Mouse (Mus musculus): ENCODE results near the gene Cyb561d2. TPM values are rescaled to one million over a fixed set of nuclear protein-coding genes. Genes with fewer than 3 reads are reported as not detected.
A peak's percentile ranks its signal among the peaks of the same experiment; 100 is the strongest.
"Not testable (repeated sequence)": the region's sequence is repeated elsewhere in the genome, so short reads cannot be mapped to it uniquely, and the experiment has no call there.

Cyb561d2 gene
- total RNA-seq, 1 experiment from 2014 or later = 27.3 TPM

DNA sequence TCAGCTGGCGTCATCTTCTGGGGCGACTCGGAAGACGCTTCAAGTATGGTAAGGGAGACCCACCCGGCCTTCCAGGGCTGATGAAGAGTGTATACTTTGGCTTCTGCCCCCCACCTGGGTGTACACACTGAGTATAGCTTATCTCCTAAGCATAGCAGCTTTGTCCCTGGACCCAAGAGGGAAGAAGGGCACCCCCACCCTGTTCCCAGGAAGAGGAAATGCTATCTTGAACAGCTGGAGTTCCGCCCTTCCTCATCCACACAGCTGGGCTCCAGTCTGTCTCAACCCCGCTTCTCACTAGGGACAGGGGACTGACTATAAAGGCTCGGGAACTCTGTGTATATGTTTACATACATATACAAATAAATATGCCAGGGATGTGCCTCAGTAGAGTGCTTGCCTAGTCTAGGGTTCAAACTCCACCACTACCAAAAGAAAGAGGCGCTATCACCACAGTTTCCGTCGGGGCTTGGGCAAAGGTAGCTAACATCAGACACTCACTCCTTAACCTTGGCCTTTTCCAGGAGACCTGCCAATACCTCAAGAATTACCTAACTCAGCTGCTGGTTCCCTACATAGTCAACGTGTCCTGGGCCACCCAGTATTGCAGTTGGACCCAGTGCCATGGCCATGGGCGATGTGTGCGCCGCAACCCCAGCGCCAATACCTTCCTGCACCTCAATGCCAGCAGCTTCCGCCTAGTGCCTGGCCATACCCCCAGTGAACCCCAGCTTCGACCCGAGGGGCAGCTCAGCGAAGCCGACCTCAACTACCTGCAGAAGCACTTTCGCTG is 29.7 kb upstream of the Cyb561d2 start:
- no peak for DNase-seq

DNA sequence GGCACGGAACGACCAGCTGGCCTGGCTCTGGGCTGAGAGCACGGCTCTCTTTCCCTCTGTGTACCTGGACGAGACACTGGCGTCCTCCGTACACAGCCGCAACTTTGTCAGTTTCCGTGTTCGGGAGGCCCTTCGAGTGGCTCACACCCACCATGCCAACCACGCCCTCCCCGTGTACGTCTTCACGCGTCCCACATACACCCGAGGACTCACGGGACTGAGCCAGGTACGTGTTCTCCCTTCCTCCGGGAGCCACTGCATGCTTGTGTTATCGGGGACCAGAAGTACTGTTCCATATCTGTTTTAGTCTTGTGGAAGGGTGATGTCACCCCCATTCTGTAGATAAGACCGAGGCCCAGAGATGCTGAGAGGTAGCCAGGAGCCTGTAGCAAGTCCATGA is 28.9 kb upstream of the Cyb561d2 start:
- DNase-seq = no peak

DNA sequence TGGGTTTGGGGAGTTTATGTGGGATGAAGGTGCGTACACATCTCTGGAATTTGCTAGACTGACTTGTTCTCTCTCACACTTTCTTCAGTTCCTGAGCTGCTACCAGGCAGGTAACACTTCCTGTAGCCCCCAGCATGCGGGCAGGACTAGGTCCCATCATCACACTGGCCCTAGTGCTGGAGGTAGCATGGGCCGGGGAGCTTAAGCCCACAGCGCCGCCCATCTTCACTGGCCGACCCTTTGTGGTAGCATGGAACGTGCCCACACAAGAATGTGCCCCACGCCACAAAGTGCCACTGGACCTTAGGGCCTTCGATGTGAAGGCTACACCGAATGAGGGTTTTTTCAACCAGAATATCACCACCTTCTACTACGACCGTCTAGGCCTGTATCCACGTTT is 28.0 kb upstream of the Cyb561d2 start:
- no peak for DNase-seq

DNA sequence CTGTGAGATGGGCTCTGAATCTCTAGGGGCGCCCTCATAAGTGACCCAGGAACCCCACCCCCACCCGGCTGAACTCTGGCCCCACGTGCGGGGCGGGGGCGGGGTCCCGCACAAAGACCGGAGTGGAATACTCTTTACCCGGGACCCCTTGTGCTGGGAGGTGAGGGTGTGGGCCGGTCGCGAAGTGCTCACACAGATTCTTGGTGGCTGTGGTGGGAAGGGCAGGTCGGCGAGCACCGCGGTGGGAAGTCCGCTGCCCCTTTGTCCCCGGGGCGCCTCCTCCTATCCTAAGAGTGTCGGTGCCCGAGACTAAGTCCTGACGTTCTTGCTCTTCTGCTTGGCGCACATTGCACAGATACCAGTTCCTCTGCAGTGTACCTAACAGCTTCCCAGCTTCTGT is 27.3 kb upstream of the Cyb561d2 start:
- DNase-seq = no peak

DNA sequence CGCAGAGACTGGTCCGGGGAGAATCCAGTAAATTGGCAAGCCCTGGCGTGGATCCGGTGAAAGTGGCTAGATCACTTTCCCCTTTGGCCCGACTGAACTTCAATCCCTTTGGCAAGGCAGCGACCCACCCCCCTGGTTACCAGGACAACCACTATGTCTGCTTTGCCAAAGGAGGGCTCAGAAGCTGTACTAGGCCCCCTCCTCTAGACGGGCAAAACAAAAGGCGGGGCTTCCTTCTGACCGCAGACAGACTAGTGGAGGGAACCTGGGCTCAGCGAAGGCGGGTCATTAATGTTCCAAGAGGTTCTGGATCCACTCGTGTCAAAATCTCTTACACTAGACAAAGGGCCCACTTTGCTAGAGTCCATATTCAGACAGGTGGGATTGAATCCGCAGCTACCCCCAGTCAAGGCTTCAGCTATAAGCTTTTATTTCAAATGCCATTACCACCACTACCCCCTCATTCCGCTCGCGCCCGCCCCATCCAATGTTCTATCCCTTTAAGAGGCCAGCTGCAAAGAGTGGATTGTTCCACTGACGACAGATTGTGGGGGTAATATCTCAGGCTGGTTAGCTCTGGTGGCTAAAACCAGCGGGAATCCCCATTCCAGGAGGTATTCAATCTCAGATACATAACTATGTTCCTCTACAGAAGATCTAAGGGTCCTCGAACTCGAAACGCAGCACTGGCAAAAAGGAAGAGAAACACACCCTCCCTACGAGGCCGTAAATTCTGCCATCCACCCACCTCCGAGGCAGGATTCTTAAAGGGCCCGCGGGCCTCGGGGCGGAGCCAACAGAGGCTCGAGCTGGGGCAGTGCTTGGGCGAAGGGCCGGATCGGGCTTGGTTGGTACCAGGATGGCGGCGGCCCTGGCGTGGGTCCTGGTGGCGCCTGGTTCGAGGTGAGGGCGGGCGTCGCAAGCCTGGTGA is 26.6 kb upstream of the Cyb561d2 start:
- DNase-seq = peak; percentile 88

DNA sequence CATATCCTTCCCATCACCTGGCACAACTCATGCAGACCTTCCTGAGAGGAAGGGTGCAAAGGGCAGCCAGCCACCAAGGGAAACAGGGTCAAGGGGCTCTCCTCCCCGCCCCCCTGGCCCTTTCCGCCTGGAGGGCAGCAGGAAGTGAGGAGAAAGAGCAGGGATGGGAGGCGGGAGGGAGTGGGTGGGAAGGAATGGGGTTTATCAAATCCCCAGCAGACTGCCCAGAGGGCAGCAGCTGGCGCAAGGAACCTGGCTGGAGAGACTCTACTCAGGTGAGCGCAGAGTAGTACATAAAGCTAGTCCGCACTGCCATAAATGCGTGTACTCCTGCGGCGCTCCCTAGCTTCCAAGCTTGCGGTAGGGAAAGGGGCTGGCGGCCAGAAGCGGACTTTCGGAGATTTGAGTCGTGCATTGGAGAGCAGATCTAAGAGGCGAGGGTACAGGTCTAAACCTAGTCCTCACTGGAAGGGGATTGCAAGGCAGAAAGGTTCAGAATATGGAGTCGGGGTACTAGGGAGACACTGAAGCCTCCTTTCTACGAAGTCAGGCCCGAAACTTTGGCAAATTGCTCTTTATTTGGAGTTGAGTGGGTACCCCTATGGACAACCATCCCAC is 25.8 kb upstream of the Cyb561d2 start, which contains the start of gene Hyal2:
Gene Hyal2, plus strand, starts transcription at position 244 of the 618 bp plus-strand sequence.
- DNase-seq = peak; percentile 55

DNA sequence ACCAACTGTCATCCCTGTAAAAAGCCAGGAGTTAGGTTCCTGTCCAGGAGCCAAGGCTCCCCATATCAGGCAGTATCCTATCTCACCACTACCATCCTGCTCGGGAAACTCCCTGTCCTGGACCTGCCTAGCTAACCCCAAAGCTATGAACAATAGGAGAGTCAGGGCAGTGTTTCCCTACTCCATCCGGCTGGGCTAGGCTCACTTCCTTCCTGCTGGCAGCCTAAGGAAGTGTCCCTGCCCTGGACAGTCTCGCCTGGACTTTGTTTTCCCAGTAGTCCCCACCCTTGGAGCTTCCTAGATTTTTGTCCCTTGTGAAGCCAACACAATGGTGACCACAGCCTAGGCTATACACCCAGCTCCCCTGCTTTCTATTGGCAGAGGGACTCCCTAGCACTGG is 24.9 kb upstream of the Cyb561d2 start:
- no peak for DNase-seq

DNA sequence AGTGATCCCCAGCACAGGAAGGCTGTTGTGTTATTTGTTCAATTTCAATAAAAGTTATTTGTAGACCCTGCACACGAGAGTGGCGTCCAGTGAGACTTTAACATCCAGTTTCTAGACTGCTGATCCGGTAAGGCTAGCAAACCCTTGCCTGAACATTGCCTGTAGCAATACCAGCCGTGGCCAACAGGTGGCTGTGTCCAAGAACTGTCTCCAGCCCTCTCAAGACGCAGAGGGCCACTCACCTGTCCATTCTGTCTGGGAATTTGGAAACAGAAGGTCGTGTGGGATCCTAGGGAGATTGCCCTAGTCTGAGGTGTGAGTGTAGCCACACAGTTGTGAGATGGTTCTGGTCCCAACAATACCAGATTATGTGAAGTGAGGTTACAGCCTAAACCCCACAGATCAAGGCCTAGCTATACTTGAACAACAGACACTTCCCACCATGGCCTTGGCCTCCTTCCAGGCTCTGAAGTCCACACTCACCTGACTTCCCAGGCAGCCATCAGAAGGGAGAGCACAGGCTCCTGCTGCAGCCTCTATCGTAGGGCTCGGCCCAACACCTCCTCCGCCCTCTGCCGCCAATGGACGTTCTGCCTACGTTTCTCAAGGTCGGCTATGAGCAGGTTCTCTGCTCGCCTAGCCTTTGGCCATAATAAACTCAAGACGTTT is 24.2 kb upstream of the Cyb561d2 start:
- peak; percentile 86 for DNase-seq

DNA sequence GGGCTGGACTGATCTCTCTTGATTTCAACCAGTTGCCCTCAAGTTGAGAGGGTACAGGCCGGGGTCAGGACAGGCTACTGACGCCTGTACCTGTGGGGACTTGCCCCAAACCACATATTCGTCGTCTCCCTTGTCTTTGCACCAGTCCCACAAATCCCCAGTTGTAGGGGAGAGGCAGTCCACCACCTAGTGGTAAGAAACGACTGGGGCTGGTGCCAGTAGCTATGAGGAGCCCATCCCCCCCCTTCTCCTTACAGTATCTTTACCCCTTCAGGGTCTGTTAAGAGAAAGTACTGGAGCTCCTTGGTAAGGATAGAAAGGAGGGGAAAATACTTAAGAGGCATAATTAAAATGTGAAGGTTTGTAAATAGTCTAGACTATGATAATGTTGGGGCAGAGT is 23.6 kb upstream of the Cyb561d2 start:
- not testable (repeated sequence) for DNase-seq

DNA sequence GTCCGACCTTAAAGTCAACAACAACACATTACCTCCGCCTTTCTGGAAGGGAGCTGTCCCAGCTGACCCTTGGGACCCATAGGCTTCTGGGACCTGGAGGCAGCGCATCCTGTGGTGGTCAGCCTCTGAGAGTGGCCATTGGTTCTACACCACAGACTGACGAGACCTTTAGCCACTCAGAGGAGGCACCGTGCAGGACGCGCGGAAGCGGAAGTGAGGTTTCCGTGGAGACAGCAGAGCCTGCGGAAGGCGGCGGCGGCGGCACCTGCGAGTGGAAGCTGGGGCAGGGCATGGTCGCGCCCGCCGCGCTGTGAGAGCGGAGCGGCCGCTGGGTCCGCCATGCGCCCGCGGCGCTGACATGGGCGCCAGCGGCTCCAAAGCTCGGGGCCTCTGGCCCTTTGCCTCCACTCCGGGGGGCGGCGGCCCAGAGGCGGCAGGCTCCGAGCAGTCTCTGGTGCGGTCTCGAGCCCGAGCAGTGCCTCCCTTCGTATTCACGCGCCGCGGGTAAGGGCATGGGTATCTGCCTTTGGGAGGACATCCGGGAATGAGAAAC is 21.1 kb upstream of the Cyb561d2 start, which contains the start of gene Tusc2:
Gene Tusc2, plus strand, starts transcription at position 227 of the 553 bp plus-strand sequence.
- DNase-seq = peak; percentile 94

DNA sequence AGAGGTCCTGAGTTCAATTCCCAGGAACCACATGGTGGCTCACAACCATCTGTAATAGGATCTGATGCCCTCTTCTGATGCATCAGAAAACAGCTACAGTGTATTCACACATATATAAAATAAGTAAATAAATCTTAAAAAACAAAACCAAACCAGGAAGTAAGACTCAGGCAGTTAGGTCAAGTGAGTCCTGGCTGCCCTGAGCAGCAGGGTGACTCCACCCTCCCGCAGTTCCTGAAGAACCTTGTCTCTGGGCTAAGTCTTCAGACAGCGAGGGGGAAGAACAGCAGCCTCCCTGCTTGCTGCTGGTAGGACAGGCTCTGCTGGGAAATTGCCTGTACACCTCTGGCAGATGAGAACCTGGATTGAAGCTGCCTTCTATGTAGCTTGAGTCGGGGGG is 14.4 kb upstream of the Cyb561d2 start:
- DNase-seq = no peak

DNA sequence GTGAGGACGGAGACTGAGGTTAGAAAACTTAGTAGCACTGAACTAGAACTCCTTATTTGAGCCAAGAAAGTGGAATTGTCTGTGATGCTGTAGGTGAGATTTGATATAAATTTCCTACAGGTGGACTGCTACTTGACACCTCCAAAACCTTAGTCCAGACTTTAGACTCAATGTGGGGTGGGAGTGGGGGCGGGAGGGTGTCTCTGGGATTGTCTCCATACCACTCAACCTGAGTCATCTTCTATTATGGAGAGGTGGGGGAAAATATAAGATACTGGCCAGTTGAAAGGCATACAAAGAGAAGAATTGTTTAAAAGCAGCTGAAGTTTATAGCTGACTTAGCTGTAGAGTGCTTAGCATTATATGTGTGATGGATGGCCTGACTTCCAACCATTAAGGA is 13.7 kb upstream of the Cyb561d2 start:
- no peak for DNase-seq

DNA sequence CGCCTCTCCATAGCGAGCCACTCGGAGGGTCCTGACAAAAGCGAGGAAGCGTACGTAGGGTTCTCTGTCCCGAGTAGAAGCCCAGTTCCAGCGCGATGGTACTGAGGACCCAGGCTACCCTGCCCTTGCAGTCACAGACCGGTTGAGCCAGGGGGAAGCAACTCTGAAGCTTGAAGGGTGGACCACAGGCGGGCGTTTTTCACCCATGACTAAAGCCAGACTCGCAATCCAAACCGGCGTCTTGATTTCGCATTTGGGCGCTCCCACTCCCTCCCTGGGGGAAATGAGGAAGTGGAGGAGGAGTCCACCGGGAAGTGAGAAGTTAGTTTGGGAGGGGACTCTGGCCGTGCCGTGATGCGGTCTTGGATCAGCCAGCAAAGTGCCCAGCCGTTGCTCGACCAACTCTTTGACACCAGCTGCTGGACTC is 13.1 kb upstream of the Cyb561d2 start:
- peak; percentile 53 for DNase-seq

DNA sequence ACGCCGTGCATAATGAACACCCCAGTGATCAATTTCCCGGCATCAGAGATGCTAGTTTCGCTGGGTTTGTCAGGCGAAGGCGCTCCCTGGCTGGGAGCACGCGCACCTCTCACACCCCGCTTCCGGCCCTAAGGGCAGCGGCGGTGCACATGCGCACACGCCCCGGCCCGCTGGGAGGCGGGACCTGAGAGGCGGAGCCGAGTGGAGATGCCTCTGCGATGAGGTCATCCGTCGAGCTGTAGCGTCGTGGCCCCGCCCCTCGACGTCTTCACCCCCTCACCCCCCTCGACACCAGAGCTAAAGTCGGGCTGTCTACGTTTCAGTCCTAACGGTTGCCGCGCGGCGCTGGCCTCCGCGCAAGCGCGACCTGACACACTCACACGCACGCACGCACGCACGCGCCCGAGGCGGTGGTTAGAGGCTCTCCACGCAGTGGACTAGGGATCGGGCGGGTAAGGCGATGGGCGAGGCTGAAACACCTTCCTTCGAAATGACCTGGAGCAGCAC is 12.4 kb upstream of the Cyb561d2 start:
- DNase-seq = peak; percentile 93

DNA sequence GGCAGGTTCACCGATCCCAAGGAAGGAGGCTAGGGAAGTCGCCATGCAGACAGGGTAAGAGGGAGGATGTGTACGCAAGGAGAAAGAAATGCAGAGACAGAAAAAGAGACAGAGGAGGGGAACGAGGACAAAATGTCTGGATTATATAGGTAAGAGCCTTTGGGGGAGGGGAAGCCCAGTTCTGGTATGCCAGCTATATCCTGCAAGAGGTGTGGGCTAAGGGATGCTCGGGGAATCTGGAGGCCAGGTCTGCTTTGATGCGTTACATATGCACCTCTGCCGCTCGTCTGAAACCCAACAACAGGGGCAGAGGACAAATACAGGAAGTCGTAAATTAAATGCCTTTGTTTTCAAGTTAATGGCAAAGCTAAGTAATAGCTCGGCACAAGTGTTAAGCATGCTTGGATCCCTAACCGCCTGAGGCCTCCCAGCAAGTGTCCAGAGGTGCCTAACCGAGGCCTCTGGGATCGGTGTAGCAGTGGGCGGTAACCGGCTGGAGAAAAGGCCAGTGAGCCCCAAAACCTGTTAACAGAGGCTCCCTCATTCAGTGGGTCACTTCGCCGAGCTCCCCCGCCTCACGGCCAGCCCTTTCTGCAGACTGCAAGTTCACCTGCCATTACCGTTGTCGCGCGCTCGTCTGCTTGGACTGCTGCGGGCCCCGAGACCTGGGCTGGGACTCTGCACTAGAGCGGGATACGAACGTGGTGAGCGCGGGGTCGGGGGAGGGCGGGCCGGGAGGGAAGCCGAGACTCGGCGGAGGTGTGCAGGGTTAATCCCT is 11.7 kb upstream of the Cyb561d2 start:
- DNase-seq = peak; percentile 46

DNA sequence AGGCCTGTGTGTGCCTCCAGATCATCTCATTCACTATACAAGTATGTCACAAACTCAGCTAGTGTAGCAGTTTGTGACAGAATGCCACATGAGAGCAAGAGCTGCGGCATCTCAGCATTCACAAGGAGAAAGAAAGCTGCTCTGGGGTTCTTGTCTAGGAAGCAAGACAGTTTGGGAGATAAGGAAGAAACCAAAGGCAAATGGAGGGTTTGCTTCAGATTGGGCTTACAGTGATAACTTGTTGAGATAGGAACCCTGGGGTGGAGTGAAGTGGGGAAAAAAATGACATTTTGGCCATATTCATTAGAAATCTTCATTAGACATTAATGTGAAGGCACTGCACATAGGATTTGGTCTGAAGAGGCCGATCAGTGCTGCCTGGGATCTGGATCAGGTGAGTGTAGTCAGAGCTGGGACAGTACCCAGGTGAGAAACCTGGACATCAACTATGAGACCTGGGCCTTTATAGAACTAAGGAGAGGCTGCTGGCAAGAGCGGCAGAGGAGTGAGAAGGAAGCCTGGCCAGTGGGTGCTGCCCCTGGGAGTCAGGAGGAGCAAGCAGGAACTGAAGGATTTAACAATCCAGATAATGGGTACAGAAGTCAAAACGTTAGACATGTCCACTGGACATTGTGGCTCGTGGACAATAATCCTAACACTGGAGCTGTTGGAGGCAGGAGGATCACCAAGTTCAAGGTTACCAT is 10.8 kb upstream of the Cyb561d2 start:
- DNase-seq = no peak

DNA sequence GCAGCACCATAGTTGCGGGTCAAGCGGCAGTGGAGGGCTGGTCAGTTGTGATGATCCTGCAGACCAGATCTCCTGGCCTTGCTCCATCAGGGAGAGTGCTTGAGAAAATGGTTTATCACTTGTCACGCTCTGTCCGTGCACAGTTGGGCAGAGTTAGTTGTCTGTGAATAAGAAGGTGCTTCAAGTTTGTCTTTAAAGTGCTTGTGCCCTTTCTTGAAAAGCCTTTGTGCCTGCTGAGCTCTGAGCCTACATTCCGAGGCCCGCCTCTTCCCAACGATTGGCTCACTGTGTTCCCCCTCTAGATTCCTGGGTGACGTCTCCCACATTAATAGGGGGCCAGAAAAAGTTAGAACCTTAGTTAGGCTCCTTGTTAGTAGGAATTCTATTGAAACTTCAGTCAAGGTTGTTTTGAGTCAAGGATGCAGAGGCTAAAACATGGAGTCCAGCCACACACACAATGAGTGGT is 9.9 kb upstream of the Cyb561d2 start:
- DNase-seq = no peak

DNA sequence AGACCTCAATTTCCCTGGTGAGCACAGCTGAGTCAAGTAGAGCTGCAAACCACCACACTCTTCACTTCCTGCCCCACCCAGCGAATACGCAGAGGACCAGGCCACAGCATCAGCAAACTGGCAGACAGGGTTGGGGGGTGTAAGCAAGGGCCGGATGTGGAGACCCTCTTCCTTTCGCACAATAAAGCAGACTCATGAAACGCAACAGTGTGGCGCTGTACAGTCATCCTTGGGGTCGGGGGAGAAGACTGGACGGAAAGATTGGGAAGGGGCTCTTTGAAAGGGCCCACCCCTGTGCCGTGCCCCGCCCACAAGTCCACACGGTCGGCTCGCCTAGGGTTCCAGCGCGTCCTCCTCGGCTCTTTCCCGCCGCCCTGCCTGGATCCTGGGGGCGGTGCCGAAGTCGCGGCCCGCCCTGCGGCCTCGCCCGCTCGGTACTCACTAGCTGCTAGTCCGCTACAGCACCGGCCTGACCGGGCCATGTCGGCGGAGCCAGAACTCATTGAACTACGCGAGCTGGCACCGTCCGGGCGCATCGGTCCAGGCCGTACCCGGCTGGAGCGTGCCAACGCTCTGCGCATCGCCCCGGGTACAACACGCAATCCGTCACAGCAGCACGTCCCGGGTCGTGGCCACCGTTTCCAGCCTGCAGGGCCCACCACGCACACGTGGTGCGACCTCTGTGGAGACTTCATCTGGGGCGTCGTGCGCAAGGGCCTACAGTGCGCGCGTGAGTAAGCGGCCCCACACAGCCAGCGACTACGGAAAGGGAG is 9.3 kb upstream of the Cyb561d2 start, which contains the start of gene Rassf1:
Gene Rassf1, plus strand, starts transcription at position 439 of the 773 bp plus-strand sequence.
- DNase-seq = peak; percentile 76

All from adrenal gland, postnatal 25 days (tissue).